Mouse (Mus musculus) lung, postnatal 4 days (tissue): ENCODE data around the gene Trmt10c.
A peak's percentile ranks its signal among the peaks of the same experiment; 100 is the strongest.

Source experiments
- DNase-seq, 2 experiments: peaks; one replicate each; pipeline ENCODE4 v3.0.0; 2021

The Trmt10c gene

DNA sequence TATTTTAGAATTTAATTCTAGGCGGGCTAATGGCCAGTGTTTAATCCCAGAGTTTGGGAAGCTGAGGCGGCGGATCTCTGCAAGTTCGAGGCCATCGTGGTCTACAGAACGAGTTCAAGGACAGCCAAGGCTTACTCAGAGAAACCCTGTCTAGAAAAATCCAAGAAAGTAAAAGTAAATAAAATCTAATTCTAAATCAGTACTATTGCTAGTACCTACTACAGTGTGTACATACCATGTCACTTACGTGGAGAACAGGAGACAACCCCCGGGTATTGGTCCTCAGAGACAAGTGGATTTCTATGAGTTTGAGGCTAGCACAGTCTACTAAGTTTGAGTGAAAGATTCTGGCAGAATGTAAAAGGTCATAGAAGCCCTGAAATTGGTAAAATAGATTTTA lies 471 bp upstream of the Trmt10c start:
- DNase-seq, result no peak

DNA sequence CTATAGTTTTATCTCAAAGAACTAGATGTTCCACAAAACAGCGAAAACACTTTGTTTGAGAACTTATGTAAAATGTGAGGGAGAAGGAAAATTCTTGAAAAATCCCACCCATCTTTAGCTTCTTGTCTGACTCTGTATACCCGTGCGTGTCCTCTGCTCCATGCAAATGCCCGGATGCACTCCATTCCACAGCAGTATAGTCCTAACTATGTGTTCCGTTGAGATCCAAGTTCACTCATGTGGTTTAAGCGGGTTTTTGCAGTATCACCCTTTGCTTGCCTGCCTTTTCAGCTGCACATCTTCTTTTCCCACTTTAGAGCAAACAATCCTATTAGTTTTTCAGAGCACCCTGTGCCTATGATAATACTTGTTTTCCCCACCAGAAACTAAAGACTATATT lies 1.1 kb downstream of the Trmt10c start:
- DNase-seq, result no peak

DNA sequence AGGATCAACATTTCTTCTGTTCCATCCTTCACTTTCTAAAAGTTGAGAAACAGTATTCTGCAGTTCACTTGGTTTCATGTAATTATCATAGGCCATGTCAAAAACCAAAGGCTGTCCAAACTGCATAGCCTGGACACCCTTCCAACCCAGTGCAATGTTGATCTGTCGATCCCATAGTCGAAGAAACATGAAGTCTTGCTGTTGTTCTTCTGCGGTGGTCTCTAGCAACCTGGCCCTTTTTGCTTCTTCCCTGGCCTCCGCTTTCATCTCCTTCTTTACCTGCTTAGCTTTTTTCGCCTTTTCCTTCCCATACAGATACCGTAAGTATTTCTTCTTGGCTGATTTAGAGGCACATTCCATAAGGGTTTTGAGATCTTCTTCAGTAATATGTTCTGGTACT lies 3.1 kb downstream of the Trmt10c start:
- DNase-seq, result no peak

DNA sequence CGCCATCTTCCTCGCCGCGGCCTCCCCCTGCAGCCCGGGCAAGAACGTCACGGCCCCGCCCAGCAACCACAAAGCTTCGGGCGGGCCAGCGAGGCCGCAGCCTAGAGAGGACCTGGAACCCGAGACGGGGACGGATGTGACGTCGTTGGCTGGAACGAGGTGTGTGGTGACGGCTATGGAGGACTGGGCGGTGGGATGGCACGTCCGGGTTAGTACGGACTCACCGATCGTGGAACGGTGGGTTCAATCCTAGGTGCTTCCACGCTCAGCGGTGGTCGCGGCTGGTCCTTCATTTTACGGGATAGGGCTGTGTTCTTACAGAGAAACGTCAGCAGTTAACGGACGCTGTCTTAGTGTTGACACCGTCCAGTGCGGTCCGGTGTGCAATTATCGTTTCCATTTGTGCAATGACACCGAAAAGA lies 7.9 kb downstream of the Trmt10c start, which contains the start of gene Pcnp:
Gene Pcnp, minus strand, starts transcription at position 79 of the 422 bp plus-strand sequence.
- peak; percentile 98 for DNase-seq

DNA sequence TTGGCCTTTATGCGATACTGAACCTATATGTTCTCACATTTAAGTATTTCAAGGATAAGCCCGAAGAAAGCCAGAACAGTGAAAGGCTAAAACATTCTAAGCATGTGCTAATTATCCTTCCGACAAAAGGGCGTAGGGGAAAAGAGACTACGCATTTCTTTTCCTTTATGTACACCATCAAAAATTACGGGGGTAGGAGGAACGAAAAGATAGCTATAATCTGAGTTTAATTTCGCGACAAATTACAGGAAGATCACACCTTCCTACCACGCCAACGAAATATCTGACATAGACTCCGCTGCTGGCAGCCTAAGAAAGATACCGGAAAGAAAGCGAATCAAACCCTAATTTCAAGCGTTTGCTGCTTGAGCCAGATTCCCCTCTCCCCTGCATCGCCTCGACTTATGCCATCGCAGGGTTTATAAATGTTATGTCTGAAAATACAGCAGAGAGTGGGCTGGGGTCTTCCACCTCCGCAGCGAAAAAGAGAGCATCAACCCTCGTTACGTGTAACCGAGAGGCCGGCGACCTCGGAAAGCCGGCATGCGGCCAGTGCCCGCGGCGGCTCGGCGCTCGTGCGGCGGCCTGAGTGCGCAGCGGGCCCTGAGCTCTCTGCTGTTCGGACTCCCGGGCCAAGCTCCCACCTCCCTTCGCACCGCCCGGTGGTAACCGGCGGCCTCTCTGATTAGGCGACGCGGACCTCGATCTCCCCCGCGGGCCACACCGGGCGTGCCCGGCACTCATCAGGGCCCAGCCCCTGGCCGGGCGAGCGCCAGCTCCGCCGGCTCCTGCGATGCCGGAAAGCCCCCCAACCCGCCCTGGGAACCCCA lies 8.7 kb downstream of the Trmt10c start:
- peak in 1 of 2 experiments; percentile 82 for DNase-seq

DNA sequence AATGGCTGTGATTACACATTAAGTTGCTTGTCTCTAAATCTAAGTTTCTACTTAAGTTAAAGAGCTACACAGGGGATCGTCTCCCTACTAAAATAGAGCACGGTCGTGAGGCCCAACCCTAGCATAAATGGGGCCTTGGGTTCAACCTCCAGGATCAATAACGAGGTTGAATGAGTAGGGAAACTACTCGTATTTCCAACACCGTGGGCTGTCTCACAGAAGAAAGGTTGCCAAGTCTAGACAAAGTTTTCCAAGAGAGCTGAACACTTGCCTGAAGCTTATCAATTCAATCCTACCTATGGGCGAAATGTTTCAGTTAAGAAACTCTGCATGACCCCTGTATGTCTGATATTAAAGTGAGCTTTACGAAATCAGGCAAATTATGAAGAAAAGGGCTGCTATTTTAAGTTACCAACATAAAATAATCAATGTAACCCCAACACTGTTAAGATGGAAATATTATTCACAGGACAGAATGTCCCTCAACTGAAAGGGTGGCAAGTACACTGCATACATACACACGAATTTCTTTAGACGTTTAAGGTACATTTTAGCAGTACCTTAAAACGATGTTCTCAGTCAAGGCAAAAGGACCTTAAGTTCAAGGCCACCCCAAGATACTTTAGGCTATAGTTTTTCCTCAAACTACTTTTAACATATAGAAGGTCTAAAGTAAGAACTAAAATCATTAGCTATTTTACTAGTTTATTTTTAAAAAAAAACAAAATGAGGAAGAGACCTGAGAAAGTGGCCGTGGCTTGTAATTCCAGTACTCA lies 9.6 kb downstream of the Trmt10c start:
- DNase-seq, result no peak

DNA sequence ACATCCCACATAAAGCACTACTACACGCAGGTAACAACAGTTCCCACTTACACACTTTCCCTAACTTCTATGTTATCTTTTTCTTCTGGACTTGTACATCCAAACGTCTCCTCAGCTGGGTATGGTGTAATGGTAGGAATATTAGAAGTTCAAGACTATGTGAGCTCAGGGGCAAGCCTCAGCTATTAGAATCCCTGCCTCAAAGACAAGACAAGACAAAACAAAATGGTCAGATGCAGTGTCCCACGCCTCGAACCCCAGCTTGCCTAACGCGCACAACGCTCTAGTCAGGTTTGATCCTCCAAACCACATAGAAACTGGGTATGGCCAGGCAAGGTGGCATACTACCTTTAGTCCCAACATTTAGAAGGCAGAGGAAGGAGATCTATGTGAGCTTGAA lies 18.0 kb downstream of the Trmt10c start:
- DNase-seq, result no peak

DNA sequence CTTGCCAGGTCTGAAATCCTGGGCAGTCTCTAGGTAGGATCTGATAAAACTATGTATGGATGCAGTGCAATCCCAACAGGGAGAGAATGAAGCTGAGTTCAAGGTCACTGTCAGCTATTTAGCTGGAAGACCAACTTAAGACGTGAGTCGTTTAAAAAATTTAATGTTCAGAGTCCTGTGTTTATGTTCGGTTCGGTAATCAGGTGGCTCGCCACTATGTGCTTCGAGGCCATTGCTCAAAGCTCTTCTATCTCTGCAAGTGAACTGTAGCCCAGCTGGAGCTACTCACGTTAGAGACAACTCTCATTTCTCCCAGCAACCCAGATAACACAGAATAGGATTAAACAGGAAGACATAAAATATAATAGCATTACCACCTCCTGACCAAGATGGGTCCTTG lies 23.5 kb downstream of the Trmt10c start:
- DNase-seq, result no peak

DNA sequence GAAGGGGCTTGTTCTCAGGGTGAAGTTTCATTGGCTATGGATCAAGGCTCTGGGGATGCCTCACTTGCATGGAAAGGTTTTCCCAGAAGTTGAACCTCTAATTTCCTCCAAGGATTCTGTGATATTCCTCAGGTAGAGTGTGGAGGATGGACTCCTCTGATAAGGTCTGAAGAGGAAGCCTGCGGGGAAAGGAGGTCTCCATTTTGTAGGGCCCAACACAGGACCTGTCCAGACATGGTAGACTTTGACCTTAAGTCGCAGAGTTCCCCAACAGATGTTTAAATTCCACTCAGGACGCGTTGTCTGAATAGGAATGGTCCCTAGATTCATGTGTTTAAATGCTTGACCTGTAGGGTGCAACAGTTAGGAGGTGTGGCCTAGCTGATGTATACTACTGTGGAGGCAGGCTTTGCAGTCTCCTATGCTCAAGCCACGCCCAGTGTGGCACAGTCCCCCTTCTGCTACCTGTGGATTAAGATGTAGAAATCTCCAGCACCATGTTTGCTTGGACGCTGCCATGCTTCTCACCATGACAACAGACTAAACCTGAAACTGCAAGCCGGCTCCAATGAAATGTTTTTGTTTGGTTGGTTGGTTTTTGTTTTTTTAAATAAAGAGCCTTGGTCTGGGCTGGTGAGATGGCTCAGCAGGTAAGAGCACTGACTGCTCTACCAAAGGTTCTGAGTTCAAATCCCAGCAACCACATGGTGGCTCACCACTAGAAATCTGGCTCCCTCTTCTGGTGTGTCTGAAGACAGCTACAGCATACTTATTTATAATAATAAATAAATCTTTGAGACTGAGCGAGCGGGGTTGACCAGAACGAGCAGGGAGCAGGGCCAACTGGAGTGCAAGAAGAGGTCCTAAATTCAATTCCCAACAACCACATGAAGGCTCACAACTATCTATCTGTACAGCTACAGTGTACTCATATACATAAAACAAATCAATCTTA lies 24.6 kb downstream of the Trmt10c start:
- no peak for DNase-seq

DNA sequence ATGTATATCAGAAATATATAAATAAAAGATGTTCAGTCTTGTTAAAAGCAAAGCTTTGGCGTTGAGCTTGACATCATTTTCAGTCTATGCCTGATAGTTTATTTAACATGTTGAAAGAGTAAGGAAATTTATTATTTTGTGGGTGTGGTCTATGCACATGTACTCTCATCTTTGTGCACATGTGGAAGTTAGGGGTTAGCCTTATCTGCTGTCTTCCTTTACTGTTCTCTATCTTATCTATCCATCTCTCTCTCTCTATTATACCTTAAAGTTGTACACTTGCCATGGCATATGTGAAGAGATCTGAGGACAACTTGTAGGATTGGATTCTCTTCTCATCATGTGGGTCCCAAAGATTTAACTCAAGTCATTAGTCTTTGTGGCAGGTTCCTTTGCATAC lies 28.8 kb downstream of the Trmt10c start:
- DNase-seq, result no peak

DNA sequence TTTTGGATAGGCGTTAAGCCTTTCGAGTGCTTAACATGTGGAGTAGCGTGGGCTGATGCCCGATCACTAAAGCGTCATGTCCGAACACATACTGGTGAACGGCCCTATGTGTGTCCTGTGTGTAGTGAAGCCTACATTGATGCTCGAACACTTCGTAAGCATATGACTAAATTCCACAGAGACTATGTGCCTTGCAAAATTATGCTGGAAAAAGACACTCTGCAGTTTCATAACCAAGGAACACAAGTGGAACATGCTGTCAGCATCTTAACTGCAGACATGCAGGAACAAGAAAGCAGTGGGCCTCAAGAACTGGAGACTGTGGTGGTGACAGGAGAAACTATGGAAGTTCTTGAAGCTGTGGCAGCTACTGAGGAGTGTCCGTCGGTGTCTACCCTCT lies 30.8 kb downstream of the Trmt10c start:
- DNase-seq, result no peak

DNA sequence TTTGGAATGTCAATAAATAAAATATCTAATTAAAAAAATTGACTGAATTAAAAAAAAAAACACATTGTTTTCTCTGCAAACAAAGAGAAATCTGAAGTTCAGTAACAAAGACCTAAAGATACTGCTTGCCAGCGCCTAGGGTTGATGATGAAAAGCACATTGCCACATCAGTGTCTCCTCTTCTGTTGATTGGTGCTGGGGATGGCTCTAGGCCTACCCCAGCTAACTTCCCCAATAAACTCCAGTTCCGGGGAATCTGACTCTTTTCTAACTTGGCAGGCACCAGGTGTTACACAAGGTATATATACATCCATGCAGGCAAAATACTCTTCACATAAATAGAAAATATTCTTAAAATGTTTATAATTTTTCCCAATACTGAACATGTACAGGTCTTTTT lies 43.4 kb downstream of the Trmt10c start:
- no peak for DNase-seq

DNA sequence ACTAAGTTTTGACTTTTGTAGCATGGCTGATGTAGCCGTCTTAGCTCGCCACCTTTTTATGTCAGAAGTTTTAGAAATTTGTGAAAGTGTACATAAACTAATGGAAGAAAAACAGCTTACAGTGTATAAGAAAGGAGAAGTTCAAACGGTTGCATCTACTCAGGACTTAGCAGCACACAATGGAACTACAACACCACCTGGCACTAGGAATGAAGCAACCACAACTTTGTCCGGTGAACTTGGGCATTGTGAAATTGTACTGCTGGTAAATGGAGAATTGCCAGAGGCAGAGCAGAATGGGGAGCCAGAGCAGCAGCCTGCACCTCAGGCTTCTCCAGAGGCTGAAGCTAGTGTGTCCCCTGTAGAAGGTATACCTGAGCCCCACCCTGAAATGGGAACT lies 47.3 kb downstream of the Trmt10c start:
- DNase-seq, result no peak

DNA sequence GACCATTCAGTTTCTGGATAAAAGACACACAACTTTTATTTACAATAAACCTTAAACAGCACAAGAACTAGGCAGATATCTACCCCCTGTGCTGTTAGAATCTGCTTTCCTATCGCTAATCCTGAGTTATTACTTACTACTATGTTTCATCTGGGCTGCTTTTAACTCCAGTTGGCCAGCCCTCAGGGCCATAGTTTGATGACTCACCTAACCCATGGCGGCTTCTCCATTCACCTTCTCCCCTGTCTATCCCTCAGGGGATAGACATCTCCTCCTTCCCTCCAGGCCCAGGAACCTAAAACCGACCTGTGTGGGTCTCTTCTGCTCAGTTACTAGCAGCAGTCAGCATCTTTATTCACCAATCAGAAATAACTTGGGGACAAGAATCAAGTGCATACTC lies 51.6 kb downstream of the Trmt10c start:
- no peak for DNase-seq
